Mouse (Mus musculus) heart, adult 2 months (tissue): Measurements from ENCODE around the gene Slc8a3. TPM values are rescaled to one million over a fixed set of nuclear protein-coding genes. Genes with fewer than 3 reads are reported as not detected.
A peak's percentile ranks its signal among the peaks of the same experiment; 100 is the strongest.

Source experiments
- DNase-seq, 2 experiments: peaks; one replicate each; pipeline ENCODE4 v3.0.0; 2021
- H3K27ac ChIP-seq: fragments of 200-600 bp; 2 replicates; pipeline ENCODE4 v1.8.1; 2022
- H3K27me3 ChIP-seq: fragments of 200-500 bp; 2 replicates; pipeline ENCODE4 v1.6.1; 2012; ENCODE audit warnings: mild to moderate bottlenecking, low read length, inconsistent platforms, mixed read lengths; ENCODE audit not compliant: control insufficient read depth, insufficient read depth
- H3K36me3 ChIP-seq: fragments of 200-500 bp; 2 replicates; pipeline ENCODE4 v1.6.1; 2012; ENCODE audit warnings: low read length, inconsistent platforms; ENCODE audit not compliant: control insufficient read depth, insufficient read depth
- H3K4me1 ChIP-seq: fragments of 200-500 bp; 2 replicates; pipeline ENCODE4 v1.6.1; 2011; ENCODE audit warnings: low read length; ENCODE audit not compliant: control insufficient read depth, insufficient read depth
- H3K4me3 ChIP-seq: fragments of 200-600 bp; 2 replicates; pipeline ENCODE4 v1.8.1; 2022
- H3K79me2 ChIP-seq: fragments of 200-500 bp; replicated peaks from 2 replicates; pipeline ENCODE4 v1.6.1; 2012; ENCODE audit warnings: mild to moderate bottlenecking, inconsistent platforms, low read length, moderate library complexity, mixed read lengths; ENCODE audit not compliant: control insufficient read depth, insufficient read depth
- H3K9ac ChIP-seq: fragments of 200-500 bp; 2 replicates; pipeline ENCODE4 v1.6.1; 2012; ENCODE audit warnings: low read depth, mild to moderate bottlenecking, control low read depth, inconsistent platforms, low read length, mixed read lengths
- CTCF ChIP-seq: fragments of 200-600 bp; IDR thresholded peaks from 2 replicates; pipeline ENCODE4 v1.8.1; 2022; ENCODE audit warnings: antibody characterized with exemption, mild to moderate bottlenecking, moderate library complexity
- EP300 ChIP-seq: fragments of 200-500 bp; IDR thresholded peaks from 2 replicates; pipeline ENCODE4 v1.6.1; 2011; ENCODE audit warnings: low read depth, low read length, control low read depth; ENCODE audit not compliant: insufficient read depth
- POLR2A ChIP-seq: fragments of 200-500 bp; IDR thresholded peaks from 2 replicates; pipeline ENCODE4 v1.6.1; 2011; ENCODE audit warnings: mild to moderate bottlenecking, low read depth, low read length, control low read depth; ENCODE audit not compliant: insufficient read depth
- WGBS: fragments of 180-500 bp; shearing (Covaris S2); methylation state at CpG from one replicate; pipeline ENCODE4 v1.1.7; 2018; 5-methylcytosine and 5-hydroxymethylcytosine counted together
- intact Hi-C: fragments of 180-260 bp; cut with DNase I; formaldehyde crosslinking; loops from one replicate; pipeline ENCODE4 v1.15.1; 2025
- polyA plus RNA-seq: library from polyadenylated mRNA; depleted of rRNA; stranded (reverse); fragments of >200 nt; gene quantifications from 2 replicates; pipeline ENCODE4 v1.2.3, GENCODE M21; 2012
- total RNA-seq, 2 experiments: library from RNA; stranded (reverse); gene quantifications; 2 replicates each; pipeline ENCODE4 v1.2.3; 2021

Slc8a3 gene
- total and polyA plus RNA-seq, 3 experiments, result 0.08 to 0.18 TPM; not detected in 1

DNA sequence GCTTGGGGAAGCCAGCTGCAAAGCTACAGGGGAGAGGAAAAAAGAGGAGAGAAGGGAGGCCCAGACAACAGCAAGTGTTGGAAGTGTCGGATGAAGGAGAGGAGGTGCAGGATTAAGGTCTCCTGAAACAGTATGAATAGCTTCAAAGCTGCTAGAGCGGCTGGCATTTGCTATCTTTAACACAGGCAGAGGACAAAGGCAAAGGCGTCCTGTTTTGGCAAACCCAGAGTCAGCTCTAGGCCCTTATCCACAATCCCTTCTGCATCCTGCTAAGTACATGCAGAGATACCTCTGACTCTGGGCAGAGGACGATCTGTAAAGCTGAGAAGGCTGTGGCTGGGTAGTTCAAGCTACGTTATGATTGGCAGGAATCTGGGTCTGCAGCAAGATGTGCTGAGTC, 38.4 kb downstream of the Slc8a3 start:
- intact Hi-C loops, result no loop called here
- no peaks in the 10 kb centered on the region for H3K27me3 ChIP-seq
- no peak for TF ChIP-seq EP300
- TF ChIP-seq POLR2A, result no peak
- no peak for TF ChIP-seq CTCF
- H3K9ac ChIP-seq, result no peak overlapping the region
- no peak for DNase-seq
- H3K79me2 ChIP-seq, result no peaks in the 10 kb centered on the region
- no peaks in the 10 kb centered on the region for H3K4me1 ChIP-seq
- 14% methylated on average over 5 of the region's 5 CpGs for WGBS
- H3K4me3 ChIP-seq, result no peak overlapping the region
- H3K36me3 ChIP-seq, result no peaks in the 10 kb centered on the region
- no peak overlapping the region for H3K27ac ChIP-seq

DNA sequence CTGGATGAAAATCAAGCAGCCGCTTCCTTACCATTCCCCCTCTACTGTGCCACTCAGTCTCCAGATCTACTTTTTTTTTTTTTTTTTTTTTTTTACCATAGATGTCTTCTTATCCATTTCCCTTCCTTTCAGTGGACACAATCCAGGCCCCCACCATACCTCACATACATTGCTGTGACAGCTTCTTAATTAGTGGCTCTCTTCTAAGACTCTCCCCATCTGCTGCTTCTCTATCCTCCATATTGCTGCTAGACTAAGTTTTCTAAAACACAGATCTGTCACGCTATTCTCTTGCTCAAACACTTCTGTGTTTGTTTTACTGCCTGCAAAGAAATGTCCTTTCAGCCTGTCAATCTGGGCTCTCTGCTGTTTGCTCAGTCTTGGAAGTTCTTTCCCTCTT, 54.9 kb downstream of the Slc8a3 start:
- intact Hi-C loops, result no loop called here
- Histone ChIP-seq H3K9ac (no peak overlapping the region), H3K79me2 (no peaks in the 10 kb centered on the region), H3K36me3 (no peaks in the 10 kb centered on the region), H3K4me3 (no peak overlapping the region), H3K27me3 (no peaks in the 10 kb centered on the region), H3K27ac (no peak overlapping the region), H3K4me1 (no peaks in the 10 kb centered on the region)
- DNase-seq, result no peak
- WGBS, result 78% methylated on average over 2 of the region's 2 CpGs
- TF ChIP-seq POLR2A (no peak), CTCF (no peak), EP300 (no peak)

DNA sequence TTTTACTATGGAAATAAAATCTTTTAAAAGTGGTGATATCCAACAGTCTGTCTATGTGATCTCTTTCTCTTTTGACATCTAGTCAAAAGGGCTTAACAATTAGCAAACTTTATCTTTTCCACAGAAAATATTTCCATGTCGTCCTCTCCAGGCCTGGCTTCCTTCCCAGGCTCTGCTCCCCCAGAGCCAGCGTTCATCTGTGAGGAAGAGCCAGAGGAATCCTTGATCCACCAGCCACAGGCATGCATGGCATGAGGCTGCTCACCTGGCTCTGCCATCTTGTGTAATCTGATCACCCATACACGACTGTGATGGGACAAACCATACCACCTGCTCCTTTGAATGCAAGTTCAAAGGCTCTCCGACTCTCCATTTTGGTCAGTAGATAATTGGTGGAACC, 58.4 kb downstream of the Slc8a3 start:
- H3K79me2 ChIP-seq, result no peaks in the 10 kb centered on the region
- no peak for TF ChIP-seq EP300
- TF ChIP-seq POLR2A, result no peak
- TF ChIP-seq CTCF, result no peak
- intact Hi-C loops, result no loop called here
- DNase-seq, result no peak
- 46% methylated on average over 4 of the region's 4 CpGs for WGBS
- H3K4me3 ChIP-seq, result no peak overlapping the region
- no peaks in the 10 kb centered on the region for H3K4me1 ChIP-seq
- H3K36me3 ChIP-seq, result no peaks in the 10 kb centered on the region
- no peak overlapping the region for H3K27ac ChIP-seq
- no peak overlapping the region for H3K9ac ChIP-seq
- no peaks in the 10 kb centered on the region for H3K27me3 ChIP-seq

DNA sequence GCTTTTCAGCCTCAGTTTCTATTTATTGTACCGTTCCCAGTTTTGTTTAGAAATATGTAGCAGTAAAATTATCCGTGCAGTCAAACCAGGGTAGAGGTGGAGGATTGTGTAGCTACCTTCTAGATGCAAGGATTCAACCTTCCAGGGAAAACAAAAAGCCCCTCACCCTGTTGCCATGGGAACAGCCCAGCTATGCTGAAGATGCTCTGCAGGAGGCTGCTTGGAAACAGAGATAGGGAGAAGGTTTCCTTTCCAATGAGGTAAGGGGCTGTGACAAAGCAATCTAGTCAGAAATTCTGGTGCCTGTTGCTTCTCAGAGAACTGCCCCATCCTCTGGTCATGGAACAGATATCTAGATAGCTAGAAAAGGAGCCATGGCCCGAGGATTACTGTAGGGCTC, 59.6 kb downstream of the Slc8a3 start:
- H3K27me3 ChIP-seq, result no peaks in the 10 kb centered on the region
- no peak overlapping the region for H3K4me3 ChIP-seq
- WGBS, result 45% methylated on average over 3 of the region's 3 CpGs
- no peaks in the 10 kb centered on the region for H3K79me2 ChIP-seq
- no peaks in the 10 kb centered on the region for H3K36me3 ChIP-seq
- TF ChIP-seq CTCF (no peak), POLR2A (no peak), EP300 (no peak)
- DNase-seq, result no peak
- no peak overlapping the region for H3K27ac ChIP-seq
- H3K4me1 ChIP-seq, result no peaks in the 10 kb centered on the region
- intact Hi-C loops, result no loop called here
- no peak overlapping the region for H3K9ac ChIP-seq

DNA sequence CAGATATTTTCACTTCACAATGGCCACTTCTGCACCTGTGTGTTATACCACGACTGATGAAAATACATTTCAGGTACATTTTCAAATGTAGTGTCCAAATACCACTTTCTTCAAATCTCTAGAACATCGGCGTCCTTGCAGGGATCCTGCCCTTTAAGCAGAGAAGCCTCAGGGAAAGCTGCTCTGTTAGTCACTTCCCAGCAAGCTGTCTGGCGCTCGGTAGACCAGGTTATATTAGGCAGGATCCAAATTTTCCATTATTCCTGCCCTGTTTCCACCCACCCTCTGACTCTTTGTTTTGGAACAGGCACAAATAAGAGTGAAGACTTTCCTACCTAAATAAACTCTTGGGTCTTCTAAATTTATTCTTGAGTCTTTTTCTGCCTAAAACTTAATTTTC, 63.7 kb downstream of the Slc8a3 start:
- H3K9ac ChIP-seq, result no peak overlapping the region
- no peak overlapping the region for H3K4me3 ChIP-seq
- H3K79me2 ChIP-seq, result no peaks in the 10 kb centered on the region
- H3K4me1 ChIP-seq, result no peaks in the 10 kb centered on the region
- TF ChIP-seq CTCF (no peak), EP300 (no peak), POLR2A (no peak)
- intact Hi-C loops, result no loop called here
- H3K27ac ChIP-seq, result no peak overlapping the region
- no peak for DNase-seq
- H3K27me3 ChIP-seq, result no peaks in the 10 kb centered on the region
- 69% methylated on average over 5 of the region's 5 CpGs for WGBS
- no peaks in the 10 kb centered on the region for H3K36me3 ChIP-seq

DNA sequence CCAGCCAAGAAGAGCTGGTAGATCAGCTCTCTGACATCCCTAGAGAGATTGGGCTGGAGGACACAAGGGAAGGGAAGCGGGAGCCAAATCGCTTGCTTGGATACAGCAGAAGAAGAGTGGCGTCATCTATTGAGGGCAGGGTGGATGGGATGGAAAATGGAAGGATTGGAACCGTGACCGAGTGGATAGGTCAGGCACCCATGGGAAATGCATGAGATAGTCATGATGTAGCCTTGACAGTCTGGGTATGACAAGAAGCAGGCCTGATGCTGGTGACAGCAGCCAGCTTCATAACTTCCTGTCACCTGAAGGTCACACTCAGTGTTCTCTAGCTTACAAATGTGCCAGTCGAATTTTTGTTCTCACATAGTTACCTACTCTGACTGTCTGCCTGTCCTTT, 70.2 kb downstream of the Slc8a3 start:
- intact Hi-C loops, result no loop called here
- 42% methylated on average over 6 of the region's 6 CpGs for WGBS

More for the DNA sequence above, 70.2 kb downstream of the Slc8a3 start:
- Histone ChIP-seq H3K4me1 (peaks cover 2% of the 10 kb centered on the region; the same call in 1 of the 2 replicates), H3K4me3 (no peak overlapping the region), H3K36me3 (no peaks in the 10 kb centered on the region), H3K27me3 (no peaks in the 10 kb centered on the region), H3K9ac (no peak overlapping the region), H3K27ac (no peak overlapping the region), H3K79me2 (no peaks in the 10 kb centered on the region)
- no peak for TF ChIP-seq CTCF
- 0 out of 2 replicates have a peak, but pooled peaks have one; percentile 33 for TF ChIP-seq EP300
- DNase-seq, result peak in 1 of 2 experiments; percentile 4
